Mouse (Mus musculus): Measurements from ENCODE around the gene Tnik. TPM values are rescaled to one million over a fixed set of nuclear protein-coding genes. Genes with fewer than 3 reads are reported as not detected.

Tnik gene
- polyA plus RNA-seq (2012; rRNA removed) = 0.61 and 0.77 TPM in 2 replicates

DNA sequence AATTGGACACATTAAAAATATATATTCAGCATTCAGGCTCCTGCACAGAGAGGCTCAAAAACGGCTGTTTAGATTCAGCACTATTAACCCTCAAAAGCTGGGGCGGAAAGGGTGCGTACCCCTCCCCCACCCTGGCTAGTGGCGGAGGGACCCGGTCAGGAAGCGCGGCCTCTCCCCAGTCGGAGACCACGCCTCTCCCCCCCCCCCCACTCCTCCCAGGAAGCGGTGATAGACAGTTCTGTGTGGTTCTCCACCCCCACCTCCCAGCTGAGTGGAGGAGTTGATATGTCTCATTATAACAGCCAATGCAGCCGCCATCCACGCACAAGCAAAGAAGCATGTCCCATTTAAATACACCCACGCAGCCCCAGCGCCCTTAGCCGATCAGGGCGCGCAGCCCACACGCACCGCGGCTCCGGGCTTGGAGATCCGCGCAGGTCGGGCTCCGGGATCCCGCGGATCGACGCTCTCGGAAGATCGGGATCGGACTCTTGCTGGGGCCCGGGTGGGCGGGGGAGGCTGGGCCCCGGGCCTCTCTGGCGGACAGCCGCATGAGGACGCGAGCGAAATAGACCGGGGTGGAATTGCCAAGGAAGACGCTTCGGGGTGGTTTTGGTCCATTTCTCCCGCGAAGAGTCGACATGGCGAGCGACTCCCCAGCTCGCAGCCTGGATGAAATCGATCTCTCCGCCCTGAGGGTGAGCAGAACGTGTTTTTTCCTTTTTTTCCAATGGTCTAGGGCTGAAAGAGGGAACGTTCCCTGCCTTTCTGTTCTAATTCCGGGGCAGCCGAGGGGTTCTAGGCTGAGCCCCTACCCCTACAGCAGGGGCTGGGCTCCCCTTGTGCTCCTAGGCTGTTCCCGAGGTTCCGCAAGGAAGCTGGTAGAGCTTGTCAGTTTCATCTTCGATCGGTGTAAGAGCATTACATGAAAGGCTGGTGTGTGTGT, at the start of gene Tnik:
TSS of gene Tnik (plus strand) at position 213 of the 946 bp plus-strand sequence.

DNA sequence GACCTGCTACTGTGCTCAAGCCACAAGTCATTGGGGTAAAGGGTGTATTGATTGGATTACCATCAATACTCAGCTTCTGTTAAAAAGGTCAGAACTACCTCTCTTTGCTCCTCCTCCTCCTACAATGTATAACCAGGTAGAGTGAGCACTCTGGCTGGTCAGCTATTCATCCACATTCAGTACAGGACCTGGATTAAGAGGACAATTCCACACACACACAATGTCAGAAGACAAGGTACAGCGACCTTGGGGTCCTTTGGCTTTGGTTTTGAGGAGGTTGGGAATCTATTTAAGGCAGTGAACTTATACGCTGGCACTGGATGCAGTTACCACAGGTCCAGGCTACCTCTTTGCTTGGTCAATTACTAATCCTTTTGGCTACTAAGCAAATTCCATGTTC, 434.8 kb downstream of the Tnik start, which contains the start of gene Slc2a2:
TSS of gene Slc2a2 (plus strand) at position 107 of the 400 bp plus-strand sequence.

